Mouse (Mus musculus) adrenal gland, postnatal 0 days (tissue): ENCODE data around the gene Rgs1. TPM values are rescaled to one million over a fixed set of nuclear protein-coding genes. Genes with fewer than 3 reads are reported as not detected.

Experiments
- polyA plus RNA-seq: library from polyadenylated mRNA; unstranded; fragments of >200 nt; fragmentation: Nextera tagmentation; extraction: Ambion mirVana; gene quantifications from 2 replicates; pipeline ENCODE4 v1.2.1, GENCODE M21; 2015

Gene Rgs1
- 6.3 and 6.7 TPM in 2 replicates for polyA plus RNA-seq

GRCm38 (mm10) chr1:144248923-144249322, at the start of gene Rgs1:
Gene Rgs1, minus strand, starts transcription at chr1:144249242.

Other genes with a start within 250 kb of the Rgs1 start
- gene Rgs2, start 245.1 kb downstream of the Rgs1 start, polyA plus RNA-seq = 179 and 301 TPM in 2 replicates
- gene Rgs13, start 71.9 kb downstream of the Rgs1 start, polyA plus RNA-seq = 0.33 and 0.47 TPM in 2 replicates